Mouse (Mus musculus): ENCODE results near the gene Trim50. TPM values are rescaled to one million over a fixed set of nuclear protein-coding genes. Genes with fewer than 3 reads are reported as not detected.
A peak's percentile ranks its signal among the peaks of the same experiment; 100 is the strongest.

Gene Trim50
- polyA plus RNA-seq, 1 experiment: not detected

DNA sequence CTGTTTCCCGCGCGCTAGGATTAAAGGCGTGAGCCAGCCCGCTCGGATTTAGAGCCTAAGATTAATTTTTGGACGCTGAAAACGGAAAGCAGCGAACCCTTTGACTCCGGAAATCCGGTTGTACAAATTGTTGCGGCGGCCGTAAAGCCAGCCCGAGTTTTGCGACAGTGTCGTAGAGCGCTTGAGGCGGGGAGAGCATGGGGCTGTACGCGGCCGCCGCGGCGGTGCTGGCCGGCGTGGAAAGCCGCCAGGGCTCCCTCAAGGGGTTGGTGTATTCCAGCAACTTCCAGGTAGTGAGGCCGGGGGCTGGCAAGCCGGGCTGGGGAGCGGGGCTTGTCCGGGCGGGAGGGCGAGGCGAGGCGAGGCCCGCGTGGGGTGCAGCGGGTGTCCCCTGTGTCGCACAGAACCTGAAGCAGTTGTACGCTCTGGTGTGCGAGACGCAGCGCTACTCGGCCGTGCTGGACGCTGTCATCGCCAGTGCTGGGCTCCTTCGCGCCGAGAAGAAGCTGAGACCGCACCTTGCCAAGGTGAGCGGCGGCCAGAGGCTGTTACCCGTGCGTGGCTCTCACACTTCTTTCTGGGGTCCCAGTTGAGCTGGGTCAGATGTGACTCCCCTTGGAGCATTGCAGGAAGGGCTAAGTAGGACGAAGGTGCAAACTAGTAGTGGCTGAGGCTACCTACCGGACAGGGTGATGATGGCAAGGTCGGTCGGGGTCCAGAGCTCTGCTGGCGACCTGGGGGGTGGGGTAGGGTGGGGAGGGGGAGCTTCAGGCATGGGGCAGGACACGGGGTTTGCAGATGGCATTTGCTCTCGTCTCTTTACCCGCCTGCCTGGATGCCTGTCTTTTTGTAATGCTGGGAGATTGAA is 16.9 kb downstream of the Trim50 start, which contains the start of gene Nsun5:
TSS of gene Nsun5 (plus strand) at position 167 of the 868 bp plus-strand sequence.
- Histone ChIP-seq H3K36me3 (ENCODE audit: control insufficient read depth, insufficient read depth, low read length, poor library complexity, severe bottlenecking) (peaks cover 10% of the 10 kb centered on the region; the same call in 1 of the 2 replicates), H3K4me3 (ENCODE audit: low read depth, low read length) (peak within 1 kb of the TSS; percentile 92), H3K27ac (ENCODE audit: insufficient read depth, low read length) (peak within 1 kb of the TSS; percentile 71; the same call in 1 of the 2 replicates), H3K4me1 (ENCODE audit: control insufficient read depth, insufficient read depth, low read length) (no peaks in the 10 kb centered on the region), H3K9ac (ENCODE audit: low read depth, poor library complexity, severe bottlenecking) (peak within 1 kb of the TSS; percentile 76), H3K27me3 (ENCODE audit: control insufficient read depth, insufficient read depth, low read length, poor library complexity, severe bottlenecking) (no peaks in the 10 kb centered on the region), H3K9me3 (replicated peaks; ENCODE audit: control insufficient read depth, insufficient read depth, low read length, poor library complexity, severe bottlenecking) (no peaks in the 10 kb centered on the region)
- no peak for TF ChIP-seq EP300 (IDR thresholded peaks at IDR 0.05; ENCODE audit: insufficient read depth, low read depth, low read length)
- TF ChIP-seq CTCF (IDR thresholded peaks at IDR 0.05; ENCODE audit: low read depth, low read length): no peak
- no peak for TF ChIP-seq POLR2A (IDR thresholded peaks at IDR 0.05; ENCODE audit: insufficient read depth, low read length)

DNA sequence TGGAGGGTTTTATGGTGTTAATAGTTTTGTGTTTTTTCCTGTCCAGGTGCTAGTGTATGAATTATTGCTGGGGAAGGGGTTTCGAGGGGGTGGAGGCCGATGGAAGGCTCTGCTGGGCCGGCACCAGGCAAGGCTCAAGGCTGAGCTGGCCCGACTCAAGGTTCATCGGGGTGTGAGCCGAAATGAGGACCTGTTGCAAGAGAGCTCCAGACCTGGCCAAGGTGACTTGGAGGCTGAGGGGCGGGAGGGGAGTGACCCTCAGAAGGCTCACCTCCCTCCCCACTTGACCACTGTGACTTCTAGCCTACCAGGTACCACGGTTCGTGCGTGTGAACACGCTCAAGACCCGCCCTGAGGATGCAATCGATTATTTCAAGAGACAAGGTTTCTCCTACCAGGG is 18.1 kb downstream of the Trim50 start:
- Histone ChIP-seq H3K9ac (ENCODE audit: low read depth, poor library complexity, severe bottlenecking) (no peak overlapping the region), H3K9me3 (replicated peaks; ENCODE audit: control insufficient read depth, insufficient read depth, low read length, poor library complexity, severe bottlenecking) (no peaks in the 10 kb centered on the region), H3K27me3 (ENCODE audit: control insufficient read depth, insufficient read depth, low read length, poor library complexity, severe bottlenecking) (no peaks in the 10 kb centered on the region), H3K36me3 (ENCODE audit: control insufficient read depth, insufficient read depth, low read length, poor library complexity, severe bottlenecking) (peaks cover 17% of the 10 kb centered on the region), H3K4me1 (ENCODE audit: control insufficient read depth, insufficient read depth, low read length) (no peaks in the 10 kb centered on the region), H3K27ac (ENCODE audit: insufficient read depth, low read length) (no peak overlapping the region), H3K4me3 (ENCODE audit: low read depth, low read length) (no peak overlapping the region)
- TF ChIP-seq POLR2A (IDR thresholded peaks at IDR 0.05; ENCODE audit: insufficient read depth, low read length) (no peak), EP300 (IDR thresholded peaks at IDR 0.05; ENCODE audit: insufficient read depth, low read depth, low read length) (no peak), CTCF (IDR thresholded peaks at IDR 0.05; ENCODE audit: low read depth, low read length) (no peak)

DNA sequence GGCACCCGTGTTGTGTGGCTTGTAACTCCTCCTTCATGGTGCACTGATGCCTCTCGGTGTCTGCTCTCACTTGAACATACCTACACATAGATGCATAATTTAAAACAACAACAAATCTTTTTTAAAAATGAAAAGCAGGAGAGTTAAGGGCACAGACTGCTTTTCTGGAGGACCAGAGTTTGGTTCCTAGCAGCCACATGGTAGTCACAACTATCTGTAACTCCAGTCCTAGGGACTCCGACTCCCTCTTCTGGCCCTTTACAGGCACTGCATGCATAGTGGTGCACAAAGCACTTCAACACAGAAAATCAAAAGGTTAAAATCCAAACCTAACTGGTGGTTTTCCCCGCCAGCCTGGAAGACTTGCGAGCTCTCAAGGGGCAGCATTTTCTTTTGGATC is 20.5 kb downstream of the Trim50 start:
- H3K27me3 ChIP-seq (ENCODE audit: control insufficient read depth, insufficient read depth, low read length, poor library complexity, severe bottlenecking): no peaks in the 10 kb centered on the region
- H3K36me3 ChIP-seq (ENCODE audit: control insufficient read depth, insufficient read depth, low read length, poor library complexity, severe bottlenecking): peaks cover 30% of the 10 kb centered on the region
- H3K27ac ChIP-seq (ENCODE audit: insufficient read depth, low read length): no peak overlapping the region
- no peak overlapping the region for H3K4me3 ChIP-seq (ENCODE audit: low read depth, low read length)
- no peak overlapping the region for H3K9ac ChIP-seq (ENCODE audit: low read depth, poor library complexity, severe bottlenecking)
- no peaks in the 10 kb centered on the region for H3K9me3 ChIP-seq (replicated peaks; ENCODE audit: control insufficient read depth, insufficient read depth, low read length, poor library complexity, severe bottlenecking)
- TF ChIP-seq EP300 (IDR thresholded peaks at IDR 0.05; ENCODE audit: insufficient read depth, low read depth, low read length) (no peak), CTCF (IDR thresholded peaks at IDR 0.05; ENCODE audit: low read depth, low read length) (peak; percentile 14)
- H3K4me1 ChIP-seq (ENCODE audit: control insufficient read depth, insufficient read depth, low read length): no peaks in the 10 kb centered on the region

DNA sequence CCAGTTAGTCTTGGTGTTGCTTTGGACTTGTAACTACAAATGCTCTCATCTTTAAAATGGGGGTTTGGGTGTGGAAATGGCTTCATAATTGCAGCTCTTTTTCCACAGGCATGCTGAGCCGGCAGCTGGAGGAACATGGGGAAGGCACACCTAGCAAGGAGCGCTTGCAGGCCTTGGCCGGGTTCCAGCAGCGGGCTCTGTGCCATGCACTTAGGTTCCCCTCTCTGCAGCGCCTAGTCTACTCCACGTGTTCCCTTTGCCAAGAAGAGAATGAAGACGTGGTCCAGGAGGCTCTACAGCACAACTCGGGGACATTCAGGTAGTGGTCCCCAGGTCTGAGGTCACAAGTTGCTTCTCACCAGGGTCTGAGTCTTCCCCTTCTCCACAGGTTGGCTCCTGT is 22.1 kb downstream of the Trim50 start:
- Histone ChIP-seq H3K9ac (ENCODE audit: low read depth, poor library complexity, severe bottlenecking) (no peak overlapping the region), H3K4me1 (ENCODE audit: control insufficient read depth, insufficient read depth, low read length) (no peaks in the 10 kb centered on the region), H3K36me3 (ENCODE audit: control insufficient read depth, insufficient read depth, low read length, poor library complexity, severe bottlenecking) (peaks cover 38% of the 10 kb centered on the region), H3K9me3 (replicated peaks; ENCODE audit: control insufficient read depth, insufficient read depth, low read length, poor library complexity, severe bottlenecking) (no peaks in the 10 kb centered on the region), H3K27ac (ENCODE audit: insufficient read depth, low read length) (no peak overlapping the region), H3K4me3 (ENCODE audit: low read depth, low read length) (no peak overlapping the region), H3K27me3 (ENCODE audit: control insufficient read depth, insufficient read depth, low read length, poor library complexity, severe bottlenecking) (no peaks in the 10 kb centered on the region)
- TF ChIP-seq POLR2A (IDR thresholded peaks at IDR 0.05; ENCODE audit: insufficient read depth, low read length) (no peak), EP300 (IDR thresholded peaks at IDR 0.05; ENCODE audit: insufficient read depth, low read depth, low read length) (no peak), CTCF (IDR thresholded peaks at IDR 0.05; ENCODE audit: low read depth, low read length) (no peak)

DNA sequence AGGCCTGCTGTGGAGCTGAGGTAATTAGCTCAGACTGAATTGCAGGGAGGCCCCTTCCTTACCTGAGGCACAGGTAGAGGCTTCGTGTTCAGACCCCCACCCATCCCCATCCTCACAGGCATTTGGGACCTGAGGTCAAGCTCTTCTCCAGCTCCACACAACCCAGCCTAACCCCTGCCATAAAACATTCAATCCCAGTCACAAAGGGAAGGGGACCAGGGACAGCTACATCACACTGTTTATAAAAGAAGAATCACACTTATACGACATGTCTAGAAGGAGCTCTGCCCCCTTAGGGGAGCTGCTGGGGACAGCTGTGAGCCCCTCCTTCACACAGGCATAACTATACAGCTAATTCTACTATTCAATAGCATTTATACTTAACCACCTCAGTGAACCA is 23.2 kb downstream of the Trim50 start:
- TF ChIP-seq EP300 (IDR thresholded peaks at IDR 0.05; ENCODE audit: insufficient read depth, low read depth, low read length) (no peak), POLR2A (IDR thresholded peaks at IDR 0.05; ENCODE audit: insufficient read depth, low read length) (no peak), CTCF (IDR thresholded peaks at IDR 0.05; ENCODE audit: low read depth, low read length) (no peak)
- no peaks in the 10 kb centered on the region for H3K27me3 ChIP-seq (ENCODE audit: control insufficient read depth, insufficient read depth, low read length, poor library complexity, severe bottlenecking)
- H3K9ac ChIP-seq (ENCODE audit: low read depth, poor library complexity, severe bottlenecking): no peak overlapping the region
- peaks cover 48% of the 10 kb centered on the region for H3K36me3 ChIP-seq (ENCODE audit: control insufficient read depth, insufficient read depth, low read length, poor library complexity, severe bottlenecking)
- H3K27ac ChIP-seq (ENCODE audit: insufficient read depth, low read length): no peak overlapping the region
- no peak overlapping the region for H3K4me3 ChIP-seq (ENCODE audit: low read depth, low read length)
- H3K9me3 ChIP-seq (replicated peaks; ENCODE audit: control insufficient read depth, insufficient read depth, low read length, poor library complexity, severe bottlenecking): no peaks in the 10 kb centered on the region
- no peaks in the 10 kb centered on the region for H3K4me1 ChIP-seq (ENCODE audit: control insufficient read depth, insufficient read depth, low read length)

DNA sequence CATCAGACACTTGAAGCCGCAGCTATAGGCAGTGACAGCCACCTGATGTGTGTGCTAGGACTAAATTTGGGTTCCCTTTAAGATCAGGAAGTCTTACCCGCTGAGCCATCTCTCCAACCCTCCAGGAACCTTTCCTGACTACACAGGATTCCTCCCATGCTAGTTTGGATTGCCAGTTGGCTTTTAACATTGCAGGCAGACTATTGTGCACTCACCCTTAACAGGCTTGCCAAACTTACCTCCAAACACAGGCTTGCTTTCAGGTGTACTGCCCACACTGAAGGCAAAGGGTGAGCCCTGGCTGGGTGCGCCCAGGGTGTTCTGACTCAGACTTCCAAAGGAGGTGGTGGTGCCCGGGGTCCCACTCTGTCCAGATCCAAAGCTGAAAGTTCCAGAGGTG is 27.6 kb downstream of the Trim50 start:
- Histone ChIP-seq H3K27ac (ENCODE audit: insufficient read depth, low read length) (no peak overlapping the region), H3K27me3 (ENCODE audit: control insufficient read depth, insufficient read depth, low read length, poor library complexity, severe bottlenecking) (no peaks in the 10 kb centered on the region), H3K4me3 (ENCODE audit: low read depth, low read length) (no peak overlapping the region), H3K9ac (ENCODE audit: low read depth, poor library complexity, severe bottlenecking) (no peak overlapping the region), H3K9me3 (replicated peaks; ENCODE audit: control insufficient read depth, insufficient read depth, low read length, poor library complexity, severe bottlenecking) (no peaks in the 10 kb centered on the region), H3K4me1 (ENCODE audit: control insufficient read depth, insufficient read depth, low read length) (no peaks in the 10 kb centered on the region), H3K36me3 (ENCODE audit: control insufficient read depth, insufficient read depth, low read length, poor library complexity, severe bottlenecking) (peaks cover 65% of the 10 kb centered on the region)
- no peak for TF ChIP-seq CTCF (IDR thresholded peaks at IDR 0.05; ENCODE audit: low read depth, low read length)
- TF ChIP-seq EP300 (IDR thresholded peaks at IDR 0.05; ENCODE audit: insufficient read depth, low read depth, low read length): no peak
- TF ChIP-seq POLR2A (IDR thresholded peaks at IDR 0.05; ENCODE audit: insufficient read depth, low read length): no peak

Measured in ES-Bruce4 (cell line).